Mouse (Mus musculus) hematopoietic stem cell, adult 5-6 weeks (primary cell): ENCODE results near the gene Gm5039. TPM values are rescaled to one million over a fixed set of nuclear protein-coding genes. Genes with fewer than 3 reads are reported as not detected.

ENCODE experiments used
- total RNA-seq: library from RNA; stranded (forward); fragments of 172-1452, 232-1000 nt; gene quantifications from 2 replicates; pipeline ENCODE4 v1.2.3, GENCODE M21; 2017

Gm5039 gene
- total RNA-seq, 1 experiment from 2014 or later: not detected

Other genes with a start within 250 kb of the Gm5039 start
- gene Gm16368, start 240.3 kb downstream of the Gm5039 start, total RNA-seq: not detected in 2 replicates
- not detected in 2 replicates for gene Gm10436, start 141.9 kb downstream of the Gm5039 start, total RNA-seq
- gene Gm8332, start 73.9 kb downstream of the Gm5039 start, total RNA-seq: not detected in 2 replicates
- not detected in 2 replicates for gene Gm5662, start 49.5 kb downstream of the Gm5039 start, total RNA-seq
- 15.1 and 22.7 TPM in 2 replicates for gene Adck1, start 36.5 kb upstream of the Gm5039 start, total RNA-seq